Mouse (Mus musculus) lung, postnatal 10 days (tissue): ENCODE measurements around the gene Npff.

Source experiments
- DNase-seq: peaks from one replicate; pipeline ENCODE4 v3.0.0; 2021

Npff gene

DNA sequence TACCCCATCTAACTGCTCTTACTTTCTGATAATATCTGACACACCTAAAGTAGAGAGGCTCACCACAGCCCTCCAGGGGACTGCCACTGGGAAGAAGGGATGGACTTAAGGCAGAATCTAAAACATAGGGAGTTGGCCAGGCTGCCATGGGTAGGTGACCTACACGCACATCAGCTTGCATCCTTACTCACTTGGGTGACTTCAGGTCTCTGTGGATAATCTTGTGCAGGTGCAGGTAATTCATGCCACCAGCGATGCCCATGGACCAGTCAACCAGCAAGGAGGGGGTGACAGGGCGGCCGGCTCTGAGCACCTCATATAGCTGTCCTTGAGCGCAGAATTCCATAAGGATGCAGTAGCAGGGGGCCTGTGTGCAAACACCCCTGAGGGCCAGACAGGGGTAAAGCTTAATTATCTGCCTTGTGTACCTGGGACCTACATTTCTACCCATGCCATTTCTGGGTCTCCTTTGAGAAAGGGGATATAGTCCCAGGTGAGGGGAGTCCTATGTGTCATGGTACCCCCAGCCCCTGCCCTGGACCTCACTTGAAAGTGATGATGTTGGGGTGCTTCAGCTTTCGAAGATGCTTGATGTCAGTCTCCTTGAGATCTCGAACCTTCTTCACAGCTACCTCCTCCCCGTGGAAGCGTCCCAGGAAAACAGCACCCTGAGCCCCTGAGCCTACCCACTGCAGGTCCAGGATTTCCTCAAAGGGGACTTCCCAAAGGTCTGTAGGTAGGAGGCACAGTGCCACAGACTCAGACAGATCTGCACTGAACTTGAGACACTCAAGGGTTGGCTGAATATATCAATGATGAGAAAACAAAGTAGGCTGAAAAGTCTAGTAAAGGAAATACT is 20.6 kb downstream of the Npff start:
- DNase-seq, result no peak

DNA sequence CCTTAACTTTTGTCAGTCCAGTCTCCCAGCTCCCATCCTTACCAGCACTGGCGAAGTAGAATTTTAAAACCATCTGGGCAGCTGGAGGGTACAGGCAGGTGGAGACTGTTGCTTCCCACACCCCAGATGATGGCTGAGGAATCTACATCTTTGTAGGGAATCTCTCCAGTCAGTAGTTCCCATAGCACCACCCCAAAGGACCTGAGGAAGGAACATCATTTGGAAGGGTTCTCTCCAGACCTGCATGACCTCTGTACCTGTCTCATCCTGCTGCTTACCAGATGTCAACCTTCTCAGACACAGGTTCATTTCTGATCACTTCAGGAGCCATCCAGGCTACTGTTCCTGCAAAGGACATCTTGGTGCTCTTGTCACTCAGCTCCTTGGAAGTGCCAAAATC is 21.3 kb downstream of the Npff start, which contains the start of gene Gm10337:
Gm10337 (plus strand) TSS at position 276 of the 400 bp plus-strand sequence.
- DNase-seq, result no peak

- DNase-seq, result no peak
Measured at GRCm38 (mm10) chr15:102502254-102502840, 22.4 kb downstream of the Npff start.

- DNase-seq, result no peak
Measured at GRCm38 (mm10) chr15:102501084-102501814, 23.5 kb downstream of the Npff start.

- DNase-seq, result no peak
Measured at GRCm38 (mm10) chr15:102500479-102500878, 24.3 kb downstream of the Npff start.

DNA sequence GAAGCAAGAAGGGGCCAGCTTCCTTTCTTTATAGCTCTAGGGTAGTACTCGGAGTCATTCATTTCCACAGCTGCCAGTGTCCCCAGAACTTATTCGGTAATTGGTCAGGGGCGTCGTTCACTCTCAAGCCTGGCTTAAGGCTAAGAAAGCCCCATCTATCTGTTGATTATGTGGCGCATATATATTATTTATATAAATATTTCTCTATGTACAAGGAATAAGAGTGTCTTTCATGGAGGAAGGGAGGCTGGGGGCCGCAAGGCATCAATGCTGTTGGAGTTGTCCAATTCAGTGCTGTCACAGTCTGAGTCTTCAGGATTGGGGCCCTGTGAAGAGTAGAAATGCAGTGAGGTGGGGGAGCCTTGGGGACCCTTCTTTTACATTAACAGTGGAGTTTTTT is 24.9 kb downstream of the Npff start:
- no peak for DNase-seq

DNA sequence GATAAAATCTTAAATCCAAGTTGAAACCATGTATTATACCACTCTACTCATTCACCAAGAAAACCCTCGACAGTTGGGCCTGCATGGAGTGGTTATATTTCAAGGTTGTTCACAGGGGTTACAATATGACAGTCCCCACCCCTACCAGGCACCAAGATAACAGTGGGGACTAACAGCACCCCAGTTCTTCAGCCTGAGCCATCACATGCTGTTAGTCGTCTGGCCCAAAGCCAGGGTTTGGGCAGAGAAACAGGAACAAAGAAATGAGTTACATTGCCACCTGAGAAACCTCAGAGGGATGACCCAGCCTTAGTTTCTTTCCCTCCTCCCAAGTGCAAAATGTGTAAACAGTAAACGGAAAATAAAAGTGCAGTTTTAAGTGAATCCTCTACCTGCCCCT is 25.4 kb downstream of the Npff start:
- DNase-seq, result no peak

GRCm38 (mm10) chr15:102498322-102498721 is 26.4 kb downstream of the Npff start:
- no peak for DNase-seq

- DNase-seq, result no peak
Measured at GRCm38 (mm10) chr15:102487664-102488063, 37.1 kb downstream of the Npff start.

- no peak for DNase-seq
Measured at GRCm38 (mm10) chr15:102485853-102486252, 38.9 kb downstream of the Npff start.

DNA sequence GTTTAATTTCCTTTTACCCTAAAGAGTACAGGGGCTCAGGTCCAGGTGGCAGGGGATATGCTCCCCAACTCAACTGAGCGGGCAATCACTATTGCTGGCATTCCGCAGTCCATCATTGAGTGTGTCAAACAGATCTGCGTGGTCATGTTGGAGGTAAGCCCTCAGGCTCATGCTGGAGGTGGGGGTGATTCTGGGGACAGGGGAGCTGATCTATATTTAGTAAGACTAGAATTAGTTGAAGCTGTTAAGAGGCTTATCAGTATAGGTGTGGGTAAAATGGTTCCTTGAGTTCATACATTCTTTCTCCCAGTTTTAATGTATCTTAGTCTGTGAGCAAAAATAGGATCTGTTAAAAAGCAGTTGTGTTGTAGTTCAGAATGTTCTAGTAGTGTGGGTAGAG is 41.6 kb downstream of the Npff start:
- DNase-seq, result no peak

DNA sequence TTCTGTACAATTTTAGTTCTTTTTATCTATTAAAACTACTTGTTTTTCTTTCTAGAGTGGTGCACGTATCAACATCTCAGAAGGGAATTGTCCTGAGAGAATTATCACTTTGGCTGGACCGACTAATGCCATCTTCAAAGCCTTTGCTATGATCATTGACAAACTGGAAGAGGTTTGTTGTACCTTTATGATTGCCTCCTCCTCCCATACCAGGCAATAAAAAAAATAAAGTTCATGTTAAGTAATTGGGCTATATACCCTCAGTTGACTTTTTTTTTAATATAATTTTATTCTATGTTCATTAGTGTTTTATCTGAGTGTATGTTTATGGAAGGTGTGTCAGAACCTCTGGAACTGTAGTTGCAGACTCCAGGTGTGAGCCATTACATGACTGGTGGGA is 50.2 kb downstream of the Npff start:
- DNase-seq, result no peak
